Mouse (Mus musculus) olfactory bulb, adult 2 months (tissue): ENCODE data around the gene Fnbp4.

Source experiments
- CTCF ChIP-seq: fragments of 200-500 bp; IDR thresholded peaks from 2 replicates; pipeline ENCODE4 v1.5.1; 2012; ENCODE audit warnings: low read depth, mild to moderate bottlenecking, low read length, moderate library complexity; ENCODE audit not compliant: insufficient read depth
- POLR2A ChIP-seq: fragments of 200-500 bp; IDR thresholded peaks from 2 replicates; pipeline ENCODE4 v1.6.1; 2012; ENCODE audit warnings: mild to moderate bottlenecking, low read depth, low read length, moderate library complexity; ENCODE audit not compliant: insufficient read depth

DNA sequence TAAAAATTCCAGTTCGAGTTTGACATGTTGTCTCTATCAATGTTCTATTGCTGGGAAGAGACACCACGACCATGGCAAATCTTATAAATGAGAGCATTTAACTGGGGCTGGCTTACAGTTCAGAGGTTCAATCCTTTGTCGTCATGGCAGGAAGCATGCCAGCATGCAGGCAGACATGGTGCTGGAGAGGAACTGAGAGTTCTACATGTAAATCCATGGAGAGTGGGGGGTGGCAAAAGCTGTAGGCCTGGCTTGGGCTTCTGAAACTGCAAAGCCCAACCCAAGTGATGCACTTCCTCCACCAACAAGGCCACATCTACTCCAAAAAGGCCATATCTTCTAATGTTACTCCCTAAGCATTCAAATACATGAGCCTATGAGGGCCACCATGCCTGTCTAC lies 75.7 kb downstream of the Fnbp4 start:
- TF ChIP-seq CTCF (no peak), POLR2A (no peak)
